Mouse (Mus musculus) midbrain, embryonic 10.5 days (tissue): ENCODE results near the gene Cfap73. TPM values are rescaled to one million over a fixed set of nuclear protein-coding genes. Genes with fewer than 3 reads are reported as not detected.

ENCODE experiments used
- DNase-seq: peaks from one replicate; pipeline ENCODE4 v3.0.0-alpha.2; 2017; ENCODE audit warnings: low spot score
- H3K27ac ChIP-seq: fragments of 300-500 bp; sonication (generic); replicated peaks from 2 replicates; pipeline ENCODE4 v1.5.1; 2016; ENCODE audit warnings: mild to moderate bottlenecking
- H3K27me3 ChIP-seq: fragments of 300-500 bp; sonication (generic); 2 replicates; pipeline ENCODE4 v1.6.1; 2016; ENCODE audit warnings: low read depth, mild to moderate bottlenecking; ENCODE audit not compliant: poor library complexity, severe bottlenecking
- H3K36me3 ChIP-seq: fragments of 300-500 bp; sonication (generic); 2 replicates; pipeline ENCODE4 v1.6.1; 2016; ENCODE audit warnings: mild to moderate bottlenecking, moderate library complexity
- H3K4me1 ChIP-seq: fragments of 300-500 bp; sonication (generic); 2 replicates; pipeline ENCODE4 v1.6.1; 2016
- H3K4me3 ChIP-seq: fragments of 300-500 bp; sonication (generic); 2 replicates; pipeline ENCODE4 v1.5.1; 2016; ENCODE audit warnings: mild to moderate bottlenecking, moderate library complexity
- H3K9me3 ChIP-seq: fragments of 300-500 bp; sonication (generic); replicated peaks from 2 replicates; pipeline ENCODE4 v1.6.1; 2016; ENCODE audit warnings: mild to moderate bottlenecking
- WGBS: fragments of 180-500 bp; shearing (Covaris S2); methylation state at CpG from one replicate; pipeline ENCODE4 v1.1.7; 2016; 5-methylcytosine and 5-hydroxymethylcytosine counted together
- polyA plus RNA-seq: library from polyadenylated mRNA; unstranded; fragments of >200 nt; fragmentation: Nextera tagmentation; extraction: Ambion mirVana; gene quantifications from 2 replicates; pipeline ENCODE4 v1.2.1, GENCODE M21; 2016

Gene Cfap73
- polyA plus RNA-seq, 1 experiment from 2014 or later = not detected

- Histone ChIP-seq H3K9me3 (peaks cover 7% of the 10 kb centered on the region; the same call in 1 of the 2 replicates), H3K4me3 (no peak overlapping the region), H3K27me3 (no peaks in the 10 kb centered on the region), H3K36me3 (peaks cover 100% of the 10 kb centered on the region), H3K27ac (no peak overlapping the region), H3K4me1 (no peaks in the 10 kb centered on the region)
- DNase-seq = peak; percentile 80
- 72% methylated on average over 18 of the region's 18 CpGs for WGBS
Observed at GRCm38 (mm10) chr5:120620375-120621077, 13.5 kb downstream of the Cfap73 start.

DNA sequence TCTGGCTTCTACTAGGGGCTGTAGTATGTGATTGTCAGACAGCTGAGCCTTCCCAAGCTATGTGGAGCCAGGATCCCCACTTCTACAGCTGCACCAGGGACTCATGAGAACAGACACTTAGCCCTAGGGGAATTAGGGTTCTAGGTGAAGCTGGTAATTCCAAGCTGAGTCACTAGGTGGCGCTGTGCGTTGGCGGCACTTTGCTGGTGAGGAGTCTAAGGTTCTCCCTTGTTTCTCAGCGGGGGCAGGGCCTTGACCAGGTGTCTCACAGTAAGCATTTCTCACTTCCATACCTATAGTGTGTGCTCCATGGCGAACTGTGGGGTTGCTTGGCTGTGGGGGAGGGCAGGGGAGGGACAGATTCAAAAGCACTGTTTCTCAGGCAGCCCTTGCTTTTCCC lies 14.8 kb downstream of the Cfap73 start:
- no peak overlapping the region for H3K27ac ChIP-seq
- peak; percentile 68 for DNase-seq
- no peak overlapping the region for H3K4me3 ChIP-seq
- peaks cover under 1% of the 10 kb centered on the region for H3K4me1 ChIP-seq
- H3K36me3 ChIP-seq = peaks cover 95% of the 10 kb centered on the region
- 20% methylated on average over 5 of the region's 5 CpGs for WGBS
- H3K27me3 ChIP-seq = no peaks in the 10 kb centered on the region
- H3K9me3 ChIP-seq = peaks cover 7% of the 10 kb centered on the region; the same call in 1 of the 2 replicates

- peaks cover 91% of the 10 kb centered on the region for H3K36me3 ChIP-seq
- H3K4me1 ChIP-seq = peaks cover 5% of the 10 kb centered on the region
Observed at GRCm38 (mm10) chr5:120618778-120619177, 15.3 kb downstream of the Cfap73 start.

DNA sequence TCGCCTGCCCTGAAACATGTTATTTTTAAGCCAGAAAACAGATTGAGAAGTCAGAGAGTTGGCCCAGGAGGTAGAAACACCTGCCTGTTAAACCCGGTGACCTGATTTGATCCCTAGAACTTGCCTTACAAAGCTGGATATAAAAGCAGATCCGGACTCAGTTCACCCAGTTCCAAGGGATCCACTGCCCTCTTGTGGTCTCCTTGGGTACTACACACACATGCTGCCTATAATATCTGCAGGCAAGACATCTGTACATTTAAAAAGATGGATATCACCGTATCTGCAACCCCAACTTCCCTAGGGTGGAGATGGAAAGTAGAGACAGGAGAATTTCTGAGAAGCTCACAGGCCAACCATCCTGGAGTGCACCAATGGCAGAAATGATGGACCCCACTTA lies 18.1 kb downstream of the Cfap73 start:
- Histone ChIP-seq H3K27me3 (no peaks in the 10 kb centered on the region), H3K36me3 (peaks cover 62% of the 10 kb centered on the region), H3K4me3 (no peak overlapping the region), H3K27ac (no peak overlapping the region), H3K4me1 (peaks cover 21% of the 10 kb centered on the region), H3K9me3 (peaks cover 7% of the 10 kb centered on the region; the same call in 1 of the 2 replicates)
- no peak for DNase-seq
- WGBS = 92% methylated on average over 4 of the region's 4 CpGs

More at GRCm38 (mm10) chr5:120618778-120619177, 15.3 kb downstream of the Cfap73 start:
- no peak for DNase-seq
- peaks cover 7% of the 10 kb centered on the region; the same call in 1 of the 2 replicates for H3K9me3 ChIP-seq
- WGBS = 88% methylated on average over 12 of the region's 12 CpGs
- H3K4me3 ChIP-seq = no peak overlapping the region
- no peaks in the 10 kb centered on the region for H3K27me3 ChIP-seq
- no peak overlapping the region for H3K27ac ChIP-seq

DNA sequence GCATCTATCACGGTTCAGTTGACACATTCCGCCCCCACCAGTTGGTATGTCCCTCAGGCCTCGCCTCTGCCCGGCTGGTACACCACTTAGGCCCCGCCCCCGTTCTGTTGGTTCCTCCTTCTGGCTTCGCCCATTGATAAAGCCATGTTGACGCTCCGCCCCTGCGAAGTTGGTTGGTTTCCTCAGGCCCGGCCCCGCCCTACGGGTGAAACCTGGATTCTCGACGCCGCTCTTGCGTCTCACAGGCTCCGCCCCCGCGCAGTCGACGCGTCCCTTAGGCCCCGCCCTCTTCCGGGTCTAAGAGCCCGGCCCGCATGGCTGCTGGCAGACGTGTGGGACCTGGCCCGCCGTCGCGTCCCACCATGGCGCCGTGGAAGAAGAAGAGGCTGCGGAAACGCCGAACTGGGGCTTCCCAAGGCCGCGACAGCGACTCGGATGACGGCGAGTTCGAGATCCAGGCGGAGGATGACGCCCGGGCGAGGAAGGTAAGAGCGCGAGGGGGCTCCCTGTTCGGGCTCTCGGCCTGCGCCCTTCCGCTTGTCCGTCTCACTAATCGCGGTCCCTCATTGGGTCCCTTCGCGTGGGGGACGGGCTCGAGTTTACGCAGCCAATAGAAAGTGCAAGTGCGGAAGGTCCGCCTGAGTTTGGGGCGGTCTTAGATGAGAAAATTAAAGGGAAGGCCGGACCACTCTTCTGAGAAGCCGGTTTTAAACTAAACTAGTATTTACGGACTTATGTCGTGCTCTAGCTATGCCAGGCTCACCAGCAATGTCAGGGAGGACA lies 21.0 kb downstream of the Cfap73 start:
- Histone ChIP-seq H3K4me1 (peaks cover 23% of the 10 kb centered on the region), H3K36me3 (peaks cover 53% of the 10 kb centered on the region), H3K27ac (peak overlapping the region; percentile 96), H3K27me3 (no peaks in the 10 kb centered on the region), H3K4me3 (peak overlapping the region; percentile 72), H3K9me3 (peaks cover 7% of the 10 kb centered on the region; the same call in 1 of the 2 replicates)
- WGBS = under 1% methylated on average over 69 of the region's 69 CpGs
- peak; percentile 99 for DNase-seq

- peak within 1 kb of the TSS; percentile 96 for H3K27ac ChIP-seq
- H3K36me3 ChIP-seq = peaks cover 49% of the 10 kb centered on the region
- no peaks in the 10 kb centered on the region for H3K27me3 ChIP-seq
- H3K9me3 ChIP-seq = peaks cover 7% of the 10 kb centered on the region; the same call in 1 of the 2 replicates
- peak; percentile 97 for DNase-seq
- H3K4me3 ChIP-seq = peak within 1 kb of the TSS; percentile 72
- H3K4me1 ChIP-seq = peaks cover 23% of the 10 kb centered on the region
- under 1% methylated on average over 22 of the region's 22 CpGs for WGBS
Observed at GRCm38 (mm10) chr5:120612442-120612821, 21.6 kb downstream of the Cfap73 start, which contains the start of the genes Rita1 and Ddx54. Rita1 (minus strand) TSS chr5:120612589. Ddx54 (plus strand) TSS chr5:120612739.

DNA sequence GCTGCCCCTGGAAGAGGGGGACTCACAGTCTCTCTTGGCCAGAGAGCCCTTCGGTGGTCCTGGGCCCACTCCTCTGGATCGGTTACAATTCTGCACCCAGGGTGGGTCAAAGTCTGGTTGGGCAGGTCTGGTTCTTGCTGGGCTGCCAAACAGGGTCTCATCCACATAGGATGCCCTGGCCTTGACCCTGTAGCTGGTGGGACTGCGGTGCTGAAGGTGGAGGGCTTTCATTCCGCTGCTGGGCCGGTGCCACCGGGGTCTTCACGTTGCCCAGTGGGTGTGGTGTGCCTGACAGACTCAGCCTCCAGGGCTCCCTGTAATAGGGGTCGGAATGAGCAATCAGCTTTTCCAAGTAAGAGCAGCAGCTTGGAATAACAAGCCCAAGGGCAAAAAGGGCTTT lies 22.6 kb downstream of the Cfap73 start:
- H3K27ac ChIP-seq = 0 out of 2 replicates have a peak overlapping the region, but pooled peaks have one; percentile 96
- H3K4me1 ChIP-seq = peaks cover 23% of the 10 kb centered on the region
- peaks cover 7% of the 10 kb centered on the region; the same call in 1 of the 2 replicates for H3K9me3 ChIP-seq
- WGBS = 69% methylated on average over 8 of the region's 8 CpGs
- H3K36me3 ChIP-seq = peaks cover 39% of the 10 kb centered on the region
- DNase-seq = no peak
- H3K4me3 ChIP-seq = peak overlapping the region; percentile 72
- peaks cover 7% of the 10 kb centered on the region for H3K27me3 ChIP-seq

GRCm38 (mm10) chr5:120610906-120611305 lies 23.1 kb downstream of the Cfap73 start:
- Histone ChIP-seq H3K27me3 (peaks cover 9% of the 10 kb centered on the region), H3K9me3 (peaks cover 3% of the 10 kb centered on the region; the same call in 1 of the 2 replicates), H3K4me3 (peak overlapping the region; percentile 72), H3K4me1 (peaks cover 23% of the 10 kb centered on the region), H3K27ac (no peak overlapping the region), H3K36me3 (peaks cover 37% of the 10 kb centered on the region)
- no peak for DNase-seq
- WGBS = 93% methylated on average over 5 of the region's 5 CpGs

GRCm38 (mm10) chr5:120609246-120609775 lies 24.7 kb downstream of the Cfap73 start:
- Histone ChIP-seq H3K9me3 (no peaks in the 10 kb centered on the region), H3K4me3 (no peak overlapping the region), H3K36me3 (peaks cover 25% of the 10 kb centered on the region), H3K27ac (no peak overlapping the region), H3K27me3 (peaks cover 9% of the 10 kb centered on the region), H3K4me1 (peaks cover 33% of the 10 kb centered on the region)
- WGBS = 91% methylated on average over 16 of the region's 16 CpGs
- DNase-seq = no peak

DNA sequence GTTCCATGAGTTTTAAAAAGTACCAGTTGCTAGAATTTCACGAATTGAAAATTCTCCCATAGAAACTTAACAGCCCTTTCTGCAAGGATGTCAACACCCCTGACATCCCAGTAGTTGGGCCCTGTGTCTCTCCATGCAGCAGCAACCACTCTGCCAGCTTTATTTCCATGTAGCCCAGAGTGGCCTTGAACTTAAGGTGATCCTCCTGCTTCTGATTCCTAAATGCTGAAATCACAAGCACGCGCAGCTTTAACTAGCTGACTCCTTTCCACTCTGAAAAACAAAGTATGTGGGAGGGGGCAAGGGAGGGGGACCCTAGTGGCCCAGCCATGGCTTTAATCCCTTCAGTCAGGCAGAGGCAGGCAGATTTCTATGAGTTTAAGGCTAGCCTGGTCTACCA lies 26.7 kb downstream of the Cfap73 start:
- Histone ChIP-seq H3K9me3 (no peaks in the 10 kb centered on the region), H3K27me3 (peaks cover 9% of the 10 kb centered on the region), H3K4me3 (no peak overlapping the region), H3K27ac (no peak overlapping the region), H3K4me1 (peaks cover 26% of the 10 kb centered on the region), H3K36me3 (peaks cover 25% of the 10 kb centered on the region)
- no peak for DNase-seq
- WGBS = 78% methylated on average over 3 of the region's 3 CpGs

DNA sequence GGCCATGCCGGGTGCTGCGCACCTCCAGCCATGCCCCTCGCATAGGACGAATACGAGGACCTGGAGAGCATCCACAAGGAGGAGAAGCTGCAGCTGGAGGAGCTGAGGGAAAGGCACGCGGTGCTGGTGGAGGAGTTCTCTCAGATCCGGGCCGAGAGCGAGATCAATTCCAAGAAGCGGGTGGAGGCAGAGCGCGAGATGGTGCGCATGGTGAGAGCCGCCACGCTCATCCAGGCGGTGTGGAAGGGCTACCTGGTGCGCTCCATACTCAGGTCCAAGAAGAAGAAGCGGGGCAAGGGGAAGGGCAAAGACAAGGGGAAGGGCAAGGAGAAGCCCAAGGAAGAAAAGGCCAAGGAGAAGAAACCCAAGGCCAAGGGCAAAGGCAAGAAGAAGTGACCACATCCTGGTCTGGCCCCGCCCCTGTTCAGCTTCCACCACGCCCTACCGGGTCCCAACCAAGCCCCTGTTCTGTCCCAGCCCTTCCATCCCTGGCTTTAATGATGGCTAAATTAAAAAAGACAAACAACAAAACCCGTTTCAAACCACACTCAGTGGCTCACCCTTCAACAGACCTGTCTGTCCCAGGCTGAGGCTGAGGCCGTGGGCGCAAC lies 27.3 kb downstream of the Cfap73 start:
- H3K4me3 ChIP-seq = no peak overlapping the region
- H3K36me3 ChIP-seq = peaks cover 25% of the 10 kb centered on the region
- peaks cover 25% of the 10 kb centered on the region for H3K4me1 ChIP-seq
- 64% methylated on average over 25 of the region's 25 CpGs for WGBS
- no peak for DNase-seq
- H3K27ac ChIP-seq = no peak overlapping the region
- peaks cover 9% of the 10 kb centered on the region for H3K27me3 ChIP-seq
- H3K9me3 ChIP-seq = no peaks in the 10 kb centered on the region

DNA sequence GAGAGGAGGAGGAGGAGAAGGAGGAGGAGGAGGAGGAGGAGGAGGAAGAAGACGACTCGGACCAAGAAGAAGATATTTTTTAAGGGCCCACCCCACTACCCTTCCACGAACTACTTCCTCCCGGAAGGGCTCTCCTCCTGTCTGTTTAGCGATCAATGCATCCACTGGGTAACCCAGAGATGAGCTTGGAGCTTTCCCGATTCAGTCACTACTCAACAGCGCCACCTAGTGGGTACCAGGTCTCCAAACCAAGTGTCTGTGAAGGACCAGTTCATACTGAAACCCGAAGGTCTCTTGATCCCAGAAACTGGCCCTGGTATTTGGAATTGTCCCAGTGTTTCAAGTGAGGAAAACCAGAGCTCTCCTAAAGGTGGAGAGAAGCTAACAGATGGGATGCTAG lies 28.3 kb downstream of the Cfap73 start:
- H3K36me3 ChIP-seq = peaks cover 25% of the 10 kb centered on the region
- H3K4me3 ChIP-seq = peak overlapping the region; percentile 51
- WGBS = 3% methylated on average over 8 of the region's 8 CpGs
- H3K27me3 ChIP-seq = peaks cover 9% of the 10 kb centered on the region
- H3K9me3 ChIP-seq = no peaks in the 10 kb centered on the region
- H3K27ac ChIP-seq = peak overlapping the region; percentile 77
- DNase-seq = peak; percentile 92
- peaks cover 25% of the 10 kb centered on the region for H3K4me1 ChIP-seq
